Mouse (Mus musculus) CH12.LX (cell line): ENCODE measurements around the gene Ppp6r1.

Source experiments
- CHD1 ChIP-seq: IDR thresholded peaks from 2 replicates; pipeline ENCODE4 v1.6.1; 2012; ENCODE audit warnings: low read depth, low read length, improper control_type of control experiment, inconsistent platforms
- CTCF ChIP-seq, 2 experiments: IDR thresholded peaks in 1 of 2; conservative IDR thresholded peaks in 1 of 2; 2 replicates each; pipeline ENCODE4 v1.5.1; 2011 to 2012; ENCODE audit warnings: low read depth in 2 of 2, low read length in 2 of 2, improper control_type of control experiment in 1 of 2, inconsistent platforms in 1 of 2, mild to moderate bottlenecking in 1 of 2, moderate library complexity in 1 of 2
- E2F4 ChIP-seq: IDR thresholded peaks from 2 replicates; pipeline ENCODE4 v1.6.1; 2011; ENCODE audit warnings: low read depth, low read length, improper control_type of control experiment; ENCODE audit not compliant: insufficient replicate concordance
- MAX ChIP-seq: IDR thresholded peaks from 2 replicates; pipeline ENCODE4 v1.6.1; 2011; ENCODE audit warnings: low read length, improper control_type of control experiment
- MEF2A ChIP-seq: IDR thresholded peaks from 2 replicates; pipeline ENCODE4 v1.6.1; 2014; ENCODE audit warnings: low read depth, mild to moderate bottlenecking, inconsistent platforms, low read length, improper control_type of control experiment, borderline replicate concordance
- POLR2A ChIP-seq: IDR thresholded peaks from 2 replicates; pipeline ENCODE4 v1.6.1; 2011; ENCODE audit warnings: low read depth, mild to moderate bottlenecking, improper control_type of control experiment, low read length
- RCOR1 ChIP-seq: conservative IDR thresholded peaks from 2 replicates; pipeline ENCODE4 v1.6.1; 2012; ENCODE audit warnings: low read depth, mild to moderate bottlenecking, inconsistent platforms, low read length, improper control_type of control experiment
- SMC3 ChIP-seq: IDR thresholded peaks from 2 replicates; pipeline ENCODE4 v1.6.1; 2011; ENCODE audit warnings: low read depth, low read length, improper control_type of control experiment
- TCF12 ChIP-seq: IDR thresholded peaks from 2 replicates; pipeline ENCODE4 v1.6.1; 2014; ENCODE audit warnings: low read depth, mild to moderate bottlenecking, inconsistent platforms, low read length, improper control_type of control experiment
- ZKSCAN1 ChIP-seq: IDR thresholded peaks from 2 replicates; pipeline ENCODE4 v1.6.1; 2012; ENCODE audit warnings: low read depth, inconsistent platforms, low read length, improper control_type of control experiment, borderline replicate concordance
- ZNF384 ChIP-seq: IDR thresholded peaks from 2 replicates; pipeline ENCODE4 v1.6.1; 2012; ENCODE audit warnings: low read depth, low read length, improper control_type of control experiment, inconsistent platforms

GRCm38 (mm10) chr7:4608002-4608401, 50.8 kb downstream of the Ppp6r1 start:
- no peak for TF ChIP-seq POLR2A
- no peak for TF ChIP-seq RCOR1
- TF ChIP-seq E2F4 = no peak
- no peak for TF ChIP-seq ZNF384
- no peak for TF ChIP-seq CTCF (conservative IDR thresholded peaks at IDR 0.05 in 1 of 2, IDR thresholded peaks at IDR 0.05 in 1 of 2; ENCODE audit: low read depth in 2 of 2, low read length in 2 of 2)
- TF ChIP-seq TCF12 = no peak
- TF ChIP-seq MAX = no peak
- no peak for TF ChIP-seq MEF2A
- no peak for TF ChIP-seq ZKSCAN1
- no peak for TF ChIP-seq SMC3
- no peak for TF ChIP-seq CHD1
